Mouse (Mus musculus): Measurements from ENCODE around the gene Naa11. TPM values are rescaled to one million over a fixed set of nuclear protein-coding genes. Genes with fewer than 3 reads are reported as not detected.

The Naa11 gene
- polyA plus RNA-seq, 1 experiment from 2014 or later, result not detected

DNA sequence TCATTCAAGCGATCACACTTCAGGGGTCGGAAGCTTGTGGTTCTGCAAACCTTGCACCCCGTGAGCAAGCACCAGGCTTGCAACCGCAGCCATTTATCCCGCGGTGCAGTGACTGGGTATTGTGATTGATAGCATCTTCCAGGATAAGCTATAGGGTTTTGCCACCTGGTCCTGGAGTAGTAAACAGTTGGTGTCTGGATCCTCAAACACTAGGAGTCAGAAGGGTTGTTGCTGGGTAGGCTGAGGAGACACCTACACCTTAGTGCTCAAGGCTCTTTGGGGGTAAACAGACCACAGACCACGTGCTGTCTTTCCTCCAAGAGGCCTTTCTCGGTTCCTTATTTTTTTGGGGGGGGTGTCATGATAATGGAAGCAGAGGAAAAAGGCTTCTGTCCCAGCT is 27.9 kb downstream of the Naa11 start:
- Histone ChIP-seq H3K4me3 (ENCODE audit: low read depth, low read length) (no peak overlapping the region), H3K27me3 (ENCODE audit: control insufficient read depth, insufficient read depth, low read length) (no peaks in the 10 kb centered on the region), H3K4me2 (ENCODE audit: low read depth, low read length) (no peak overlapping the region), H3K4me1 (ENCODE audit: control insufficient read depth, insufficient read depth, low read length) (no peaks in the 10 kb centered on the region), H3K36me3 (replicated peaks; ENCODE audit: control insufficient read depth, insufficient read depth, low read depth, low read length) (no peaks in the 10 kb centered on the region), H3K9ac (replicated peaks; ENCODE audit: low read length) (no peak overlapping the region), H3K27ac (replicated peaks; ENCODE audit: low read depth, low read length) (no peak overlapping the region), H3K9me3 (replicated peaks; ENCODE audit: control insufficient read depth, low read length) (no peaks in the 10 kb centered on the region)
- WGBS, result 72% methylated on average over 8 of the region's 8 CpGs
- DNase-seq (ENCODE audit: low spot score), result no peak
- no peak for ATAC-seq (replicated peaks; ENCODE audit: insufficient number of reproducible peaks, low FRiP score, low TSS enrichment, low read depth)

DNA sequence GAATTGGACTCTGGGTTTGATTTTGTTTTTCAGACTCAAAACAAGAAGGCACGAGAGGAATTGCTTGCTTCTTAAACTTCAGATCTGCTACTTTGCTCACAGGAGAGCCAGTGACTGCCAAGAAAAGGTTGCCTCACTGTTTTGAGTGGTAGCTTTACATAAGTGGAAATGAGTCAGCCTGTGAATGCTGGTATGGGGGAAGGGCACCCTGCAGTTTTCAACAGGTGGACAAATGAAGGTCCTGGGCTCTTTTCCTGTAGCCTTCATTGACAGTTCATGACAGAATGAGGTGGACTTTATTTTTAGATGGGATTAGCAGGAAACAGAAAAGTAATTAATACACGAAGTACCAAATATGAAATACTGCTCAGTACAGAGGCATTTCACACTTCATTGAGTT is 29.6 kb downstream of the Naa11 start:
- H3K9me3 ChIP-seq (replicated peaks; ENCODE audit: control insufficient read depth, low read length), result no peaks in the 10 kb centered on the region
- H3K27ac ChIP-seq (replicated peaks; ENCODE audit: low read depth, low read length), result no peak overlapping the region
- H3K27me3 ChIP-seq (ENCODE audit: control insufficient read depth, insufficient read depth, low read length), result no peaks in the 10 kb centered on the region
- no peaks in the 10 kb centered on the region for H3K36me3 ChIP-seq (replicated peaks; ENCODE audit: control insufficient read depth, insufficient read depth, low read depth, low read length)
- no peak for ATAC-seq (replicated peaks; ENCODE audit: insufficient number of reproducible peaks, low FRiP score, low TSS enrichment, low read depth)
- H3K9ac ChIP-seq (replicated peaks; ENCODE audit: low read length), result no peak overlapping the region
- 61% methylated on average over 2 of the region's 2 CpGs for WGBS
- H3K4me1 ChIP-seq (ENCODE audit: control insufficient read depth, insufficient read depth, low read length), result no peaks in the 10 kb centered on the region
- H3K4me3 ChIP-seq (ENCODE audit: low read depth, low read length), result no peak overlapping the region
- no peak overlapping the region for H3K4me2 ChIP-seq (ENCODE audit: low read depth, low read length)
- no peak for DNase-seq (ENCODE audit: low spot score)

DNA sequence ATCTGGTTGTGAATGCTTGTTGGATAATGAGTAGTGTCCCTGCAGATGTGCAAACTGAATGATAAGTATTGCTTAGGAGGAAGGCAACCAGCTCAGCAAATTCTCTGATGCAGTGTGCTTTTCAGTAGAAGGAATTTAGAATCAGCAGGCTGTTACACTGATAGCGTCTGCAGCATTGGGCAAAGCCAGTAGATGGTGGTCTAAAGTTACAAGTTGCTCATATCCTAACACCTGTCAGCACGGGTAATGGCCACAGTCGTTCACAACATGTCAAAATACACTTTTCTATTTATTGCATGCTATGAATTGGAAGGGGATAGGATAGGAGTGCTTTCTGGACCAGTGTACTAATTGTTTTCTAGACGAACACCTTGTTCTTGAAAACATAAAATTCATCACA is 33.1 kb downstream of the Naa11 start:
- Histone ChIP-seq H3K4me1 (ENCODE audit: control insufficient read depth, insufficient read depth, low read length) (no peaks in the 10 kb centered on the region), H3K4me2 (ENCODE audit: low read depth, low read length) (no peak overlapping the region), H3K27me3 (ENCODE audit: control insufficient read depth, insufficient read depth, low read length) (no peaks in the 10 kb centered on the region), H3K4me3 (ENCODE audit: low read depth, low read length) (no peak overlapping the region), H3K9ac (replicated peaks; ENCODE audit: low read length) (no peak overlapping the region), H3K9me3 (replicated peaks; ENCODE audit: control insufficient read depth, low read length) (no peaks in the 10 kb centered on the region), H3K27ac (replicated peaks; ENCODE audit: low read depth, low read length) (no peak overlapping the region), H3K36me3 (replicated peaks; ENCODE audit: control insufficient read depth, insufficient read depth, low read depth, low read length) (no peaks in the 10 kb centered on the region)
- DNase-seq (ENCODE audit: low spot score), result no peak
- ATAC-seq (replicated peaks; ENCODE audit: insufficient number of reproducible peaks, low FRiP score, low TSS enrichment, low read depth), result no peak
- WGBS, result 75% methylated on average over 4 of the region's 4 CpGs

DNA sequence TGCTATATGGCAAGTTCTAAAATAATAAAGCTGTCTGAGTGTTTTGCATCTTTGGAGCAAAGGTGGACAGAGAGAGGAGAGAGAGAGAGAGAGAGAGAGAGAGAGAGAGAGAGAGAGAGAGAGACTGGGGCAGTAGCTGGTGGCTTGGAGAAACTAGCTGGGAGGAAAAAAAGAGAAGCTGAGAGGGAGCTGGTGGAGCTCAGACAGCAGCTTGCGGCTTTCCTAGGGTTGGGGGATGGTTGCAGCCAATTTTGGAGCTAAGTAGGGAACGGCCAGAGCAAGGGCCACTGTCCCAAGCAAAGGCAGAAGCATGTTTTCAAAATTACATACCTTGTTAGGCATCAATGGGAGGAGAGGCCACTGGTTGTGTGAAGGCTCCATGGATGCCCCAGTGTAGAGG is 36.0 kb downstream of the Naa11 start:
- Histone ChIP-seq H3K4me1 (ENCODE audit: control insufficient read depth, insufficient read depth, low read length) (no peaks in the 10 kb centered on the region), H3K9ac (replicated peaks; ENCODE audit: low read length) (no peak overlapping the region), H3K27ac (replicated peaks; ENCODE audit: low read depth, low read length) (no peak overlapping the region), H3K4me3 (ENCODE audit: low read depth, low read length) (no peak overlapping the region), H3K9me3 (replicated peaks; ENCODE audit: control insufficient read depth, low read length) (no peaks in the 10 kb centered on the region), H3K36me3 (replicated peaks; ENCODE audit: control insufficient read depth, insufficient read depth, low read depth, low read length) (no peaks in the 10 kb centered on the region), H3K27me3 (ENCODE audit: control insufficient read depth, insufficient read depth, low read length) (no peaks in the 10 kb centered on the region), H3K4me2 (ENCODE audit: low read depth, low read length) (no peak overlapping the region)
- ATAC-seq (replicated peaks; ENCODE audit: insufficient number of reproducible peaks, low FRiP score, low TSS enrichment, low read depth) (no peak), DNase-seq (ENCODE audit: low spot score) (no peak)
- 48% methylated on average over 2 of the region's 2 CpGs for WGBS

DNA sequence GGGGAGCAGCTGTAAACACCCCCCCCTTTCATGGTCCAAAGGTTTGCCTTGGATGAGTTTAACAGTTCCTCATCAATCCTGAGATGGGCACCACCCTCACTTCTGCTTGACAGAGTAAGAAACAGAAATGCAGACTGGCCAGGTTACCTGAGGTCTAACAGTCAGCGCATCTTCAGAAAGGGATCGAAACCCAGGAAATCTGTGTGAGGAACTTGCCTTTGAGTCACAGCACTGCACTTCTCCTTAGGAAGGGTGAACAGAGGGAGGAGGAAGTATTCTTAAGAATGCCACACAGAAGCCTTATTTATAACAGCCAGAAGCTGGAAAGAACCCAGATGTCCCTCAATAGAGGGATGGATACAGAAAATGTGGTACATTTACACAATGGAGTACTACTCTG is 37.0 kb downstream of the Naa11 start:
- no peaks in the 10 kb centered on the region for H3K27me3 ChIP-seq (ENCODE audit: control insufficient read depth, insufficient read depth, low read length)
- H3K36me3 ChIP-seq (replicated peaks; ENCODE audit: control insufficient read depth, insufficient read depth, low read depth, low read length), result no peaks in the 10 kb centered on the region
- no peak overlapping the region for H3K4me3 ChIP-seq (ENCODE audit: low read depth, low read length)
- H3K27ac ChIP-seq (replicated peaks; ENCODE audit: low read depth, low read length), result no peak overlapping the region
- no peaks in the 10 kb centered on the region for H3K4me1 ChIP-seq (ENCODE audit: control insufficient read depth, insufficient read depth, low read length)
- H3K4me2 ChIP-seq (ENCODE audit: low read depth, low read length), result no peak overlapping the region
- H3K9me3 ChIP-seq (replicated peaks; ENCODE audit: control insufficient read depth, low read length), result no peaks in the 10 kb centered on the region
- no peak for ATAC-seq (replicated peaks; ENCODE audit: insufficient number of reproducible peaks, low FRiP score, low TSS enrichment, low read depth)
- 93% methylated on average over 2 of the region's 2 CpGs for WGBS
- no peak for DNase-seq (ENCODE audit: low spot score)
- H3K9ac ChIP-seq (replicated peaks; ENCODE audit: low read length), result no peak overlapping the region

DNA sequence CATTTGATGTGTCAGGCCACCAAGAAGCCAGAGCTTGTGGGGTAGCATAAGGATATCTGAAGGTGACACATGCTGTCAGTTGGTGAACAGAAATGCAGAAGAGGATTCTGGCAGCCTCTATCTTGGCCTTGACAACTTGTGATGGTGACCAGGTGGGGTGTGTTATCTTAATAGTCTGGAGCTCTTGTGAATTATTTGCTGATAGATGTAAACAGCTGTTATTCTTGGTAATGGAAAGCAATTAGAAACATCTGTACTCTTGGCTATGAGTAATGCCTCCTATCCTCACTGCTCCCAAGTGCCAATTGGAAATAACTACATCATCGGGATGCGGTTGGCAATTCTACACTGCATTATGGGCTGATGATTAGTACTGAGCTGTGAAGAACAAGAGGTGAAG is 43.4 kb downstream of the Naa11 start:
- Histone ChIP-seq H3K9me3 (replicated peaks; ENCODE audit: control insufficient read depth, low read length) (no peaks in the 10 kb centered on the region), H3K27ac (replicated peaks; ENCODE audit: low read depth, low read length) (no peak overlapping the region), H3K9ac (replicated peaks; ENCODE audit: low read length) (no peak overlapping the region), H3K4me3 (ENCODE audit: low read depth, low read length) (no peak overlapping the region), H3K4me1 (ENCODE audit: control insufficient read depth, insufficient read depth, low read length) (no peaks in the 10 kb centered on the region), H3K4me2 (ENCODE audit: low read depth, low read length) (no peak overlapping the region), H3K27me3 (ENCODE audit: control insufficient read depth, insufficient read depth, low read length) (no peaks in the 10 kb centered on the region), H3K36me3 (replicated peaks; ENCODE audit: control insufficient read depth, insufficient read depth, low read depth, low read length) (no peaks in the 10 kb centered on the region)
- WGBS, result 77% methylated on average over 2 of the region's 2 CpGs
- DNase-seq (ENCODE audit: low spot score) (no peak), ATAC-seq (replicated peaks; ENCODE audit: insufficient number of reproducible peaks, low FRiP score, low TSS enrichment, low read depth) (no peak)

DNA sequence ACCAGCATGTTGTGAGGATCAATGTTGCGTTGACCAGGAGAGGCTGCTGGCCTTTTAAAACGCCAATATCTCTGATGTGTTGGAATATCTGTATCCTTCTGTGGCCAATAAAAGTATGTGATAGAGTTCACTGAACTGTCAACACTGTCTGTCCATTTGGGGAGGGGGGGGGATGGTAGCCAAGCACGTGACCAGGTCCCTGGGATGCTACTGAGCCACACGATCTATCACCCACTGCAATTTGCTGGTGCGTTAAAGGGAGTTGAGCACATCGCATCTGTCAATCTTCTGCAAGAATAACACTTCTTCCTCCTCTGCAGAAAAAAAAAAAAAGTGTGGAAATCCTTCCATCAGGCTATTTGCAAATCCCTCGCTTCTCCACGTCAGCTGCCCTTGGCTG is 43.9 kb downstream of the Naa11 start:
- Histone ChIP-seq H3K27me3 (ENCODE audit: control insufficient read depth, insufficient read depth, low read length) (no peaks in the 10 kb centered on the region), H3K36me3 (replicated peaks; ENCODE audit: control insufficient read depth, insufficient read depth, low read depth, low read length) (no peaks in the 10 kb centered on the region), H3K4me2 (ENCODE audit: low read depth, low read length) (no peak overlapping the region), H3K9ac (replicated peaks; ENCODE audit: low read length) (no peak overlapping the region), H3K4me1 (ENCODE audit: control insufficient read depth, insufficient read depth, low read length) (no peaks in the 10 kb centered on the region), H3K27ac (replicated peaks; ENCODE audit: low read depth, low read length) (no peak overlapping the region), H3K9me3 (replicated peaks; ENCODE audit: control insufficient read depth, low read length) (no peaks in the 10 kb centered on the region), H3K4me3 (ENCODE audit: low read depth, low read length) (no peak overlapping the region)
- 82% methylated on average over 8 of the region's 8 CpGs for WGBS
- ATAC-seq (replicated peaks; ENCODE audit: insufficient number of reproducible peaks, low FRiP score, low TSS enrichment, low read depth) (no peak), DNase-seq (ENCODE audit: low spot score) (no peak)

DNA sequence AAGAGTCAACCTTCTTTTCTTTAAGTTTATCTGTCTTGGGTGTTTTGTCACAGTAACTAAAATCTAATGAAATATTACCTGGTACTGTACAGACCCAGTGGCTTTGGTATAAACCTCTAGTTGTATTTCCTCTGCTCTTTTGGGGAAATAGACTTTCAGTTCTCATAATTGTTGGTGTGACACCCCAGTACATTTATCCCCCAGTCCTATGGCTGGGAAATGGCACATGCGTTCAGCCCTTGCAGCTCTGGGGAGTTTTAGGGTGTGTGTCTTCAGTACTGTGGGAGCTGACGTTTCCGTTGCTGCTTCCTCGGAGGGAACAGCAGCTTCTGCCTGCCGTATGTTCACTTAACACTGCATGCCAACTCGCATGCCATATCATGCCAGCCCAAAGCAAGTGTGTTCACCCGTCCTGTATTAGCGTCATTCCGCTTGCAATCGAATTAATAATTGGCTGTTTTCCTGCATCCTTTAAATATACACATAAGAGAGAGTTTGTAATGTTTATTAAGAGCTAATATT is 46.4 kb downstream of the Naa11 start:
- DNase-seq (ENCODE audit: low spot score), result no peak
- H3K36me3 ChIP-seq (replicated peaks; ENCODE audit: control insufficient read depth, insufficient read depth, low read depth, low read length), result no peaks in the 10 kb centered on the region
- no peak overlapping the region for H3K4me3 ChIP-seq (ENCODE audit: low read depth, low read length)
- no peak overlapping the region for H3K9ac ChIP-seq (replicated peaks; ENCODE audit: low read length)
- H3K27me3 ChIP-seq (ENCODE audit: control insufficient read depth, insufficient read depth, low read length), result no peaks in the 10 kb centered on the region
- no peak overlapping the region for H3K27ac ChIP-seq (replicated peaks; ENCODE audit: low read depth, low read length)
- ATAC-seq (replicated peaks; ENCODE audit: insufficient number of reproducible peaks, low FRiP score, low TSS enrichment, low read depth), result no peak
- no peaks in the 10 kb centered on the region for H3K9me3 ChIP-seq (replicated peaks; ENCODE audit: control insufficient read depth, low read length)
- H3K4me1 ChIP-seq (ENCODE audit: control insufficient read depth, insufficient read depth, low read length), result no peaks in the 10 kb centered on the region
- H3K4me2 ChIP-seq (ENCODE audit: low read depth, low read length), result no peak overlapping the region
- 89% methylated on average over 10 of the region's 10 CpGs for WGBS

Data from embryonic facial prominence, embryonic 11.5 days (tissue).